Mouse (Mus musculus) neural tube, embryonic 10.5 days (tissue): ENCODE measurements around the gene Gm49373.

ENCODE experiments used
- DNase-seq: peaks from one replicate; pipeline ENCODE4 v3.0.0-alpha.2; 2017; ENCODE audit warnings: low spot score; ENCODE audit errors: extremely low spot score

Gene Gm49373

GRCm38 (mm10) chr9:21073044-21073840 lies at the start of gene Gm49373, which contains the start of gene Fdx1l:
TSS of gene Gm49373 (minus strand) at chr9:21073096.
TSS of gene Fdx1l (minus strand) at chr9:21073614.
- DNase-seq: peak; percentile 90

- no peak for DNase-seq
Measured at GRCm38 (mm10) chr9:21121483-21121882, 48.6 kb upstream of the Gm49373 start.

GRCm38 (mm10) chr9:21117073-21117472 lies 44.2 kb upstream of the Gm49373 start:
- no peak for DNase-seq

- DNase-seq: no peak
Measured at GRCm38 (mm10) chr9:21115105-21115504, 42.2 kb upstream of the Gm49373 start.

- no peak for DNase-seq
Measured at GRCm38 (mm10) chr9:21114190-21114589, 41.3 kb upstream of the Gm49373 start.

GRCm38 (mm10) chr9:21113751-21114150 lies 40.9 kb upstream of the Gm49373 start:
- no peak for DNase-seq

- no peak for DNase-seq
Measured at GRCm38 (mm10) chr9:21107607-21108237, 34.8 kb upstream of the Gm49373 start.

GRCm38 (mm10) chr9:21105760-21106564 lies 33.1 kb upstream of the Gm49373 start:
- DNase-seq: no peak

GRCm38 (mm10) chr9:21104814-21105213 lies 31.9 kb upstream of the Gm49373 start:
- DNase-seq: no peak

- DNase-seq: no peak
Measured at GRCm38 (mm10) chr9:21102076-21102475, 29.2 kb upstream of the Gm49373 start.

- no peak for DNase-seq
Measured at GRCm38 (mm10) chr9:21100447-21101161, 27.7 kb upstream of the Gm49373 start.

GRCm38 (mm10) chr9:21097793-21098192 lies 24.9 kb upstream of the Gm49373 start:
- DNase-seq: no peak

GRCm38 (mm10) chr9:21095958-21096357 lies 23.1 kb upstream of the Gm49373 start:
- no peak for DNase-seq

GRCm38 (mm10) chr9:21093423-21093822 lies 20.5 kb upstream of the Gm49373 start:
- no peak for DNase-seq

- DNase-seq: peak; percentile 95
Measured at GRCm38 (mm10) chr9:21091707-21092320, 18.9 kb upstream of the Gm49373 start, which contains the start of the genes Gm38431 and Raver1. TSS of gene Gm38431 (minus strand) at chr9:21091997. TSS of gene Raver1 (minus strand) at chr9:21092008.

GRCm38 (mm10) chr9:21090972-21091706 lies 18.2 kb upstream of the Gm49373 start:
- no peak for DNase-seq

- no peak for DNase-seq
Measured at GRCm38 (mm10) chr9:21090537-21090936, 17.6 kb upstream of the Gm49373 start.

GRCm38 (mm10) chr9:21083324-21083723 lies 10.4 kb upstream of the Gm49373 start:
- DNase-seq: no peak

GRCm38 (mm10) chr9:21081127-21081526 lies 8.2 kb upstream of the Gm49373 start:
- DNase-seq: no peak

GRCm38 (mm10) chr9:21075625-21076024 lies 2.7 kb upstream of the Gm49373 start:
- no peak for DNase-seq
